Mouse (Mus musculus): Measurements from ENCODE around the gene Uimc1.

- TF ChIP-seq ZNF384 (IDR thresholded peaks at IDR 0.05; ENCODE audit: low read depth, low read length) (no peak), HCFC1 (IDR thresholded peaks at IDR 0.05; ENCODE audit: low read depth, low read length) (no peak), CTCF (IDR thresholded peaks at IDR 0.05 in 2 of 3, conservative IDR thresholded peaks at IDR 0.05 in 1 of 3; ENCODE audit: control insufficient read depth in 1 of 3, insufficient read depth in 1 of 3, low read depth in 2 of 3, low read length in 3 of 3, poor library complexity in 1 of 3, severe bottlenecking in 1 of 3) (no peak), EP300 (IDR thresholded peaks at IDR 0.05; ENCODE audit: low read depth in 1 of 2, low read length in 2 of 2) (no peak), CHD2 (IDR thresholded peaks at IDR 0.05; ENCODE audit: low read length) (no peak), MAFK (IDR thresholded peaks at IDR 0.05; ENCODE audit: borderline replicate concordance, low read depth, low read length) (no peak), TAL1 (IDR thresholded peaks at IDR 0.05; ENCODE audit: low read length) (no peak), POLR2A (IDR thresholded peaks at IDR 0.05; ENCODE audit: control insufficient read depth in 1 of 2, insufficient read depth in 1 of 2, low read depth in 1 of 2, low read length in 2 of 2, poor library complexity in 1 of 2) (no peak)
Measured at GRCm38 (mm10) chr13:54983001-54983400, 117.1 kb downstream of the Uimc1 start.
